Mouse (Mus musculus): ENCODE measurements around the gene Dnase2a. TPM values are rescaled to one million over a fixed set of nuclear protein-coding genes. Genes with fewer than 3 reads are reported as not detected.

The Dnase2a gene
- polyA plus RNA-seq, 1 experiment from 2014 or later, result 14.4 TPM

DNA sequence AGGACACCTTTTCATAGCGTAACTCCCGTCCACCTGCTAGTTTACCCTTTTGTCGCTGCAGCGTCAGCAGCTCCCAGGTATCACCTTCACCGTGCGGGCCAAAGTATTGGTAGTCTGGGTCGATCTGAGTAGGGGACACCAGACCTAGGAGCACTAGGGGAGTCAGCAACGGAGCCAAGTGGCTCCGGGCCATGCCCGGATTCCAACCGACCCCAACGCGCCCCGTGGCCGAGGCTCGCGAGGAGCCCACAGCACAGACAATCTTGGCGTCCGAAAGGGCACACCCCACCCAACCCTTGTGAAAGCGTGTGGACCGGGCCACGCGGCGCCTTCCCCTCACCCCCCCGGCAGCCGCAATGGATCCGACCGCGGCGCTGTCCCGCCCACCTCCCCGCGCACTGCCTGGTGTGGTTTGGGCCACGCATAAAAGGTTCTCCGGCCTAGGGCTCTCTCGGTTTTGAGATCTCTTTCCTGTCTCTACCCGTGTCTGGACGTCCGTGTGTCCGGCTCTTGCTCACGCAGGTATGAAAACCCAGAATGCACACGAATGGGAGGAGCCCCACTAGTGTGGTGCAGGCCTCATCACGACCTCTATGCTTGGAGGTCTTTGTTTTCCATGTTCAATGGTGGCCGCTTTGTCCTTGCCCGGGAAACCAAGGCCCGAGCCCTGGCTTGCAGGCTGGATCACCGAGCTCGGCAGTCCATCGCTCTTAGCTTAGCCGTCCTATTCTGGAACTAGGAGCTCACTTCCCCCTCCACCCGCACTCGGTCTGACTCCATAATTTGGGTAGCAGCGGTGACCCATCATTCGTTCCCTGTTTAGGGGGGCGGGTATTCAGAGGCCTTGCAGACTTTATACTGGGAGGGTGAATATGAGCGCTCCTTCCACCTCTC is 61.1 kb downstream of the Dnase2a start, which contains the start of the genes Gm49661, Prdx2 and Rnaseh2a:
Gene Gm49661, minus strand, starts transcription at position 193 of the 894 bp plus-strand sequence.
Gene Prdx2, plus strand, starts transcription at position 347 of the 894 bp plus-strand sequence.
Gene Rnaseh2a, minus strand, starts transcription at position 527 of the 894 bp plus-strand sequence.
- H3K9ac ChIP-seq (ENCODE audit: low read length), result peak within 1 kb of the TSS; percentile 92
- peak within 1 kb of the TSS; percentile 81 for H3K4me3 ChIP-seq (replicated peaks; ENCODE audit: low read length)
- no peaks in the 10 kb centered on the region for H3K27me3 ChIP-seq (ENCODE audit: control insufficient read depth, insufficient read depth, low read length)
- under 1% methylated on average over 56 of the region's 56 CpGs for WGBS
- ATAC-seq (ENCODE audit: insufficient read depth, low FRiP score), result peak; percentile 76
- peak within 1 kb of the TSS; percentile 96 for H3K27ac ChIP-seq (ENCODE audit: low read length)
- H3K4me2 ChIP-seq (ENCODE audit: low read depth, low read length), result peak within 1 kb of the TSS; percentile 92
- no peaks in the 10 kb centered on the region; the same call in 1 of the 2 replicates for H3K36me3 ChIP-seq (ENCODE audit: control insufficient read depth, insufficient read depth, low read length)
- H3K4me1 ChIP-seq (ENCODE audit: control insufficient read depth, insufficient read depth, low read length), result peaks cover 29% of the 10 kb centered on the region
- no peaks in the 10 kb centered on the region for H3K9me3 ChIP-seq (replicated peaks; ENCODE audit: control insufficient read depth, low read length)

DNA sequence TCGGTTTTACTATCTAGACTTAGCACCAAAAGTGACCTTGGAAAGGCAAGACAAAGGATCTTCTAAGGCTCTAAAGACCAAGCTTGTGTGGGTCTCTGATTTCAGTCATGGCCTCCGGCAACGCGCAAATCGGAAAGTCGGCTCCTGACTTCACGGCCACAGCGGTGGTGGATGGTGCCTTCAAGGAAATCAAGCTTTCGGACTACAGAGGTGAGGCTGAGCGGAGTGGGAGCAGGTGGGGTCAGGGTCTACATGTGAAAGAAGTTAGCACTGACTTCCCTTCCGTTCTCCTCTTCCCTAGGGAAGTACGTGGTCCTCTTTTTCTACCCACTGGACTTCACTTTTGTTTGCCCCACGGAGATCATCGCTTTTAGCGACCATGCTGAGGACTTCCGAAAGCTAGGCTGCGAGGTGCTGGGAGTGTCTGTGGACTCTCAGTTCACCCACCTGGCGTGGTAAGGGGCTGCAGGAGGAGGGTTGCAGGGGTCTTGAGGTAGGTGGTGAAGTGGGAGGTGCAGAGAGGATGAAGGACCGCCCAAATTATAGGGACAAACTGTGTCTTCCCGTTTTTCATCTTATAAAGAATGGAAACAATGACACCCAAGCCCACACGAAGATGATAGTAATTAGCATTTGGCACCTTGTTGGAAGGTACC is 61.9 kb downstream of the Dnase2a start:
- H3K27ac ChIP-seq (ENCODE audit: low read length), result peak overlapping the region; percentile 96
- WGBS, result 3% methylated on average over 21 of the region's 21 CpGs
- H3K9ac ChIP-seq (ENCODE audit: low read length), result peak overlapping the region; percentile 92
- H3K4me1 ChIP-seq (ENCODE audit: control insufficient read depth, insufficient read depth, low read length), result peaks cover 25% of the 10 kb centered on the region
- H3K36me3 ChIP-seq (ENCODE audit: control insufficient read depth, insufficient read depth, low read length), result no peaks in the 10 kb centered on the region; the same call in 1 of the 2 replicates
- peak overlapping the region; percentile 81 for H3K4me3 ChIP-seq (replicated peaks; ENCODE audit: low read length)
- no peak for ATAC-seq (ENCODE audit: insufficient read depth, low FRiP score)
- peak overlapping the region; percentile 92 for H3K4me2 ChIP-seq (ENCODE audit: low read depth, low read length)
- H3K27me3 ChIP-seq (ENCODE audit: control insufficient read depth, insufficient read depth, low read length), result no peaks in the 10 kb centered on the region
- no peaks in the 10 kb centered on the region for H3K9me3 ChIP-seq (replicated peaks; ENCODE audit: control insufficient read depth, low read length)

DNA sequence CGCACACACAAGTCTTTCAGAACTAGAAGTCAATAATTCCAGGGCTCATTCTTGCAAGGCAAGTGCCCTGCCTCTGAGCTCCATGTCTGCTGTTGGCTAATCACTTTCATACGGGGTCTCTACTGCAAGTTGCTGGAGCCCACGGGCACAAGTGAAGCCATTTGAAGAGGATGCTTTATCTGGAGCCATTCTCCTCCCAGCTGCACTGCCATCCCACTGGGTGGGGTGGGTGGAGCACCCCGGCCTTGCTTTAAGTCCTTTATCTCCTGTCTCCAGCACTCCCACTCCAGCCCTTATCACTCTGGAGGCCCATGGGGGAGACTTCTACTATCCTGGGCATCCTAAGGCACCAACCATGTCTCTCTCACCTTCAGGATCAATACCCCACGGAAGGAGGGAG is 62.6 kb downstream of the Dnase2a start:
- peak overlapping the region; percentile 81 for H3K4me3 ChIP-seq (replicated peaks; ENCODE audit: low read length)
- peak overlapping the region; percentile 92 for H3K4me2 ChIP-seq (ENCODE audit: low read depth, low read length)
- WGBS, result 50% methylated on average over 5 of the region's 5 CpGs
- peak overlapping the region; percentile 92 for H3K9ac ChIP-seq (ENCODE audit: low read length)
- H3K9me3 ChIP-seq (replicated peaks; ENCODE audit: control insufficient read depth, low read length), result no peaks in the 10 kb centered on the region
- H3K27me3 ChIP-seq (ENCODE audit: control insufficient read depth, insufficient read depth, low read length), result no peaks in the 10 kb centered on the region
- no peaks in the 10 kb centered on the region; the same call in 1 of the 2 replicates for H3K36me3 ChIP-seq (ENCODE audit: control insufficient read depth, insufficient read depth, low read length)
- no peak overlapping the region for H3K27ac ChIP-seq (ENCODE audit: low read length)
- no peak for ATAC-seq (ENCODE audit: insufficient read depth, low FRiP score)
- peaks cover 26% of the 10 kb centered on the region for H3K4me1 ChIP-seq (ENCODE audit: control insufficient read depth, insufficient read depth, low read length)

Small RNAs within 50 kb of the gene (microRNA-seq; reads per million reads assigned to microRNA genes)
- gene Gm24197, result not detected
- gene Mir7069, result 2.8 reads per million, percentile 15 among the genes with 10 or more reads in this experiment

Other genes with a start within 250 kb of the Dnase2a start
- gene Ier2, start 245.7 kb upstream of the Dnase2a start, polyA plus RNA-seq (2015; fragmentation: Nextera tagmentation; extraction: Ambion mirVana), result 62.4 and 69.5 TPM in 2 replicates
- gene Trmt1, start 222.3 kb upstream of the Dnase2a start, polyA plus RNA-seq (2015; fragmentation: Nextera tagmentation; extraction: Ambion mirVana), result 53.7 and 54.1 TPM in 2 replicates
- gene Nacc1, start 220.7 kb upstream of the Dnase2a start, polyA plus RNA-seq (2015; fragmentation: Nextera tagmentation; extraction: Ambion mirVana), result 14.4 and 14.5 TPM in 2 replicates
- gene Lyl1, start 207.1 kb upstream of the Dnase2a start, polyA plus RNA-seq (2015; fragmentation: Nextera tagmentation; extraction: Ambion mirVana), result 6.0 and 8.3 TPM in 2 replicates
- gene G430095P16Rik, start 185.6 kb upstream of the Dnase2a start, polyA plus RNA-seq (2015; fragmentation: Nextera tagmentation; extraction: Ambion mirVana), result 3.2 and 4.1 TPM in 2 replicates
- gene Nfix, start 108.2 kb upstream of the Dnase2a start, polyA plus RNA-seq (2015; fragmentation: Nextera tagmentation; extraction: Ambion mirVana), result 36.5 and 37.8 TPM in 2 replicates
- 6.0 and 7.2 TPM in 2 replicates for gene Dand5, start 85.7 kb upstream of the Dnase2a start, polyA plus RNA-seq (2015; fragmentation: Nextera tagmentation; extraction: Ambion mirVana)
- 42.0 and 49.5 TPM in 2 replicates for gene Gadd45gip1, start 77.0 kb upstream of the Dnase2a start, polyA plus RNA-seq (2015; fragmentation: Nextera tagmentation; extraction: Ambion mirVana)
- gene Rad23a, start 67.9 kb upstream of the Dnase2a start, polyA plus RNA-seq (2015; fragmentation: Nextera tagmentation; extraction: Ambion mirVana), result 106 and 122 TPM in 2 replicates
- 1,028 and 1,118 TPM in 2 replicates for gene Calr, start 61.6 kb upstream of the Dnase2a start, polyA plus RNA-seq (2015; fragmentation: Nextera tagmentation; extraction: Ambion mirVana)
- gene Farsa, start 51.6 kb upstream of the Dnase2a start, polyA plus RNA-seq (2015; fragmentation: Nextera tagmentation; extraction: Ambion mirVana), result 85.9 and 91.5 TPM in 2 replicates
- 44.9 and 49.0 TPM in 2 replicates for gene Syce2, start 36.4 kb upstream of the Dnase2a start, polyA plus RNA-seq (2015; fragmentation: Nextera tagmentation; extraction: Ambion mirVana)
- gene Gcdh, start 14.6 kb upstream of the Dnase2a start, polyA plus RNA-seq (2015; fragmentation: Nextera tagmentation; extraction: Ambion mirVana), result 41.1 and 45.8 TPM in 2 replicates
- gene Klf1, start 6.6 kb upstream of the Dnase2a start, polyA plus RNA-seq (2015; fragmentation: Nextera tagmentation; extraction: Ambion mirVana), result 15.7 and 18.4 TPM in 2 replicates
- 1.4 and 1.6 TPM in 2 replicates for gene Mast1, start 28.8 kb downstream of the Dnase2a start, polyA plus RNA-seq (2015; fragmentation: Nextera tagmentation; extraction: Ambion mirVana)
- gene Rtbdn, start 38.4 kb downstream of the Dnase2a start, polyA plus RNA-seq (2015; fragmentation: Nextera tagmentation; extraction: Ambion mirVana), result 0.19 and 0.28 TPM in 2 replicates
- gene Gm49661, start 60.9 kb downstream of the Dnase2a start, polyA plus RNA-seq (2015; fragmentation: Nextera tagmentation; extraction: Ambion mirVana), result not detected in 2 replicates
- gene Prdx2, start 61.0 kb downstream of the Dnase2a start, polyA plus RNA-seq (2015; fragmentation: Nextera tagmentation; extraction: Ambion mirVana), result 584 and 593 TPM in 2 replicates
- gene Rnaseh2a, start 61.2 kb downstream of the Dnase2a start, polyA plus RNA-seq (2015; fragmentation: Nextera tagmentation; extraction: Ambion mirVana), result 97.5 and 108 TPM in 2 replicates
- 21.6 and 25.8 TPM in 2 replicates for gene Junb, start 70.2 kb downstream of the Dnase2a start, polyA plus RNA-seq (2015; fragmentation: Nextera tagmentation; extraction: Ambion mirVana)
- 50.0 TPM in 2 replicates for gene Hook2, start 82.0 kb downstream of the Dnase2a start, polyA plus RNA-seq (2015; fragmentation: Nextera tagmentation; extraction: Ambion mirVana)
- 0.30 and 0.42 TPM in 2 replicates for gene Best2, start 106.0 kb downstream of the Dnase2a start, polyA plus RNA-seq (2015; fragmentation: Nextera tagmentation; extraction: Ambion mirVana)
- 108 and 110 TPM in 2 replicates for gene Asna1, start 116.7 kb downstream of the Dnase2a start, polyA plus RNA-seq (2015; fragmentation: Nextera tagmentation; extraction: Ambion mirVana)
- 63.4 and 64.0 TPM in 2 replicates for gene Trir, start 118.3 kb downstream of the Dnase2a start, polyA plus RNA-seq (2015; fragmentation: Nextera tagmentation; extraction: Ambion mirVana)
- 28.6 and 31.0 TPM in 2 replicates for gene Tnpo2, start 128.4 kb downstream of the Dnase2a start, polyA plus RNA-seq (2015; fragmentation: Nextera tagmentation; extraction: Ambion mirVana)
- gene Fbxw9, start 151.5 kb downstream of the Dnase2a start, polyA plus RNA-seq (2015; fragmentation: Nextera tagmentation; extraction: Ambion mirVana), result 28.1 and 29.9 TPM in 2 replicates
- gene Gm5741, start 159.4 kb downstream of the Dnase2a start, polyA plus RNA-seq (2015; fragmentation: Nextera tagmentation; extraction: Ambion mirVana), result 0.53 TPM in 1 of 2 replicates, not detected in the other
- gene Dhps, start 163.2 kb downstream of the Dnase2a start, polyA plus RNA-seq (2015; fragmentation: Nextera tagmentation; extraction: Ambion mirVana), result 47.1 TPM in 2 replicates
- gene Wdr83os, start 172.2 kb downstream of the Dnase2a start, polyA plus RNA-seq (2015; fragmentation: Nextera tagmentation; extraction: Ambion mirVana), result 116 and 131 TPM in 2 replicates
- gene Wdr83, start 172.7 kb downstream of the Dnase2a start, polyA plus RNA-seq (2015; fragmentation: Nextera tagmentation; extraction: Ambion mirVana), result 36.8 and 46.1 TPM in 2 replicates
- 59.8 and 61.3 TPM in 2 replicates for gene Man2b1, start 174.7 kb downstream of the Dnase2a start, polyA plus RNA-seq (2015; fragmentation: Nextera tagmentation; extraction: Ambion mirVana)
- gene Zfp791, start 214.5 kb downstream of the Dnase2a start, polyA plus RNA-seq (2015; fragmentation: Nextera tagmentation; extraction: Ambion mirVana), result 3.0 and 4.0 TPM in 2 replicates
- not detected in 2 replicates for gene Cks1brt, start 243.4 kb downstream of the Dnase2a start, polyA plus RNA-seq (2015; fragmentation: Nextera tagmentation; extraction: Ambion mirVana)

Data from stomach, embryonic 16.5 days (tissue).